Mouse (Mus musculus): ENCODE data around the gene Apeh. TPM values are rescaled to one million over a fixed set of nuclear protein-coding genes. Genes with fewer than 3 reads are reported as not detected.
A peak's percentile ranks its signal among the peaks of the same experiment; 100 is the strongest.

Apeh gene
- total and polyA plus RNA-seq, 2 experiments from 2014 or later, result 32.8 to 43.5 TPM

- Histone ChIP-seq H3K27ac (ENCODE audit: low read depth) (no peak overlapping the region), H3K4me2 (ENCODE audit: low read depth, low read length) (no peak overlapping the region), H3K4me3 (ENCODE audit: low read depth, low read length) (no peak overlapping the region), H3K27me3 (ENCODE audit: control insufficient read depth, insufficient read depth, low read length) (no peaks in the 10 kb centered on the region), H3K4me1 (ENCODE audit: control insufficient read depth, insufficient read depth) (no peaks in the 10 kb centered on the region), H3K36me3 (replicated peaks; ENCODE audit: control insufficient read depth, insufficient read depth, low read length) (no peaks in the 10 kb centered on the region), H3K9me3 (replicated peaks; ENCODE audit: control insufficient read depth, low read length) (no peaks in the 10 kb centered on the region), H3K9ac (replicated peaks; ENCODE audit: low read depth, low read length) (no peak overlapping the region)
- no peak for TF ChIP-seq EP300 (IDR thresholded peaks at IDR 0.05; ENCODE audit: low read depth)
- no peak for TF ChIP-seq CTCF (IDR thresholded peaks at IDR 0.05; ENCODE audit: low read depth)
- ATAC-seq (ENCODE audit: insufficient read depth, low read depth) (no peak), DNase-seq (ENCODE audit: low spot score) (no peak)
- 84% methylated on average over 8 of the region's 8 CpGs for WGBS
These were observed 31.3 kb upstream of the Apeh start for GRCm38 (mm10) chr9:108125731-108126130.

- no peak overlapping the region for H3K4me2 ChIP-seq (ENCODE audit: low read depth, low read length)
- H3K36me3 ChIP-seq (replicated peaks; ENCODE audit: control insufficient read depth, insufficient read depth, low read length), result no peaks in the 10 kb centered on the region
- no peak for ATAC-seq (ENCODE audit: insufficient read depth, low read depth)
- 79% methylated on average over 3 of the region's 4 CpGs for WGBS
- no peak for DNase-seq (ENCODE audit: low spot score)
- TF ChIP-seq EP300 (IDR thresholded peaks at IDR 0.05; ENCODE audit: low read depth) (no peak), CTCF (IDR thresholded peaks at IDR 0.05; ENCODE audit: low read depth) (no peak)
- H3K4me1 ChIP-seq (ENCODE audit: control insufficient read depth, insufficient read depth), result peaks cover 7% of the 10 kb centered on the region
- H3K9ac ChIP-seq (replicated peaks; ENCODE audit: low read depth, low read length), result no peak overlapping the region
- no peaks in the 10 kb centered on the region for H3K27me3 ChIP-seq (ENCODE audit: control insufficient read depth, insufficient read depth, low read length)
- H3K9me3 ChIP-seq (replicated peaks; ENCODE audit: control insufficient read depth, low read length), result no peaks in the 10 kb centered on the region
- H3K27ac ChIP-seq (ENCODE audit: low read depth), result no peak overlapping the region
- no peak overlapping the region for H3K4me3 ChIP-seq (ENCODE audit: low read depth, low read length)
These were observed 29.5 kb upstream of the Apeh start for GRCm38 (mm10) chr9:108123916-108124315.

- H3K4me3 ChIP-seq (ENCODE audit: low read depth, low read length), result no peak overlapping the region
- no peaks in the 10 kb centered on the region for H3K36me3 ChIP-seq (replicated peaks; ENCODE audit: control insufficient read depth, insufficient read depth, low read length)
- H3K9me3 ChIP-seq (replicated peaks; ENCODE audit: control insufficient read depth, low read length), result no peaks in the 10 kb centered on the region
- no peak overlapping the region for H3K27ac ChIP-seq (ENCODE audit: low read depth)
- no peak for DNase-seq (ENCODE audit: low spot score)
- H3K9ac ChIP-seq (replicated peaks; ENCODE audit: low read depth, low read length), result no peak overlapping the region
- no peaks in the 10 kb centered on the region for H3K27me3 ChIP-seq (ENCODE audit: control insufficient read depth, insufficient read depth, low read length)
- WGBS, result 79% methylated on average over 10 of the region's 10 CpGs
- TF ChIP-seq EP300 (IDR thresholded peaks at IDR 0.05; ENCODE audit: low read depth) (no peak), CTCF (IDR thresholded peaks at IDR 0.05; ENCODE audit: low read depth) (no peak)
- peaks cover 7% of the 10 kb centered on the region for H3K4me1 ChIP-seq (ENCODE audit: control insufficient read depth, insufficient read depth)
- H3K4me2 ChIP-seq (ENCODE audit: low read depth, low read length), result no peak overlapping the region
- ATAC-seq (ENCODE audit: insufficient read depth, low read depth), result no peak
These were observed 27.0 kb upstream of the Apeh start for GRCm38 (mm10) chr9:108121170-108121969.

- H3K27ac ChIP-seq (ENCODE audit: low read depth), result no peak overlapping the region
- H3K4me3 ChIP-seq (ENCODE audit: low read depth, low read length), result no peak overlapping the region
- H3K27me3 ChIP-seq (ENCODE audit: control insufficient read depth, insufficient read depth, low read length), result no peaks in the 10 kb centered on the region
- no peak overlapping the region for H3K4me2 ChIP-seq (ENCODE audit: low read depth, low read length)
- DNase-seq (ENCODE audit: low spot score), result no peak
- 87% methylated on average over 8 of the region's 8 CpGs for WGBS
- no peak for ATAC-seq (ENCODE audit: insufficient read depth, low read depth)
- no peaks in the 10 kb centered on the region for H3K36me3 ChIP-seq (replicated peaks; ENCODE audit: control insufficient read depth, insufficient read depth, low read length)
- H3K9me3 ChIP-seq (replicated peaks; ENCODE audit: control insufficient read depth, low read length), result no peaks in the 10 kb centered on the region
- TF ChIP-seq CTCF (IDR thresholded peaks at IDR 0.05; ENCODE audit: low read depth), result no peak
- no peak for TF ChIP-seq EP300 (IDR thresholded peaks at IDR 0.05; ENCODE audit: low read depth)
- peaks cover 7% of the 10 kb centered on the region for H3K4me1 ChIP-seq (ENCODE audit: control insufficient read depth, insufficient read depth)
- H3K9ac ChIP-seq (replicated peaks; ENCODE audit: low read depth, low read length), result no peak overlapping the region
These were observed 26.3 kb upstream of the Apeh start for GRCm38 (mm10) chr9:108120671-108121070.

GRCm38 (mm10) chr9:108119891-108120411 is 25.5 kb upstream of the Apeh start:
- WGBS, result 8% methylated on average over 9 of the region's 11 CpGs

More at GRCm38 (mm10) chr9:108119891-108120411, 25.5 kb upstream of the Apeh start:
- Histone ChIP-seq H3K9ac (replicated peaks; ENCODE audit: low read depth, low read length) (no peak overlapping the region), H3K36me3 (replicated peaks; ENCODE audit: control insufficient read depth, insufficient read depth, low read length) (no peaks in the 10 kb centered on the region), H3K9me3 (replicated peaks; ENCODE audit: control insufficient read depth, low read length) (no peaks in the 10 kb centered on the region), H3K4me3 (ENCODE audit: low read depth, low read length) (no peak overlapping the region), H3K27me3 (ENCODE audit: control insufficient read depth, insufficient read depth, low read length) (peaks cover 5% of the 10 kb centered on the region; the same call in 1 of the 2 replicates), H3K27ac (ENCODE audit: low read depth) (peak overlapping the region; percentile 68), H3K4me1 (ENCODE audit: control insufficient read depth, insufficient read depth) (peaks cover 7% of the 10 kb centered on the region), H3K4me2 (ENCODE audit: low read depth, low read length) (0 out of 2 replicates have a peak overlapping the region, but pooled peaks have one; percentile 10)
- peak; percentile 96 for ATAC-seq (ENCODE audit: insufficient read depth, low read depth)
- TF ChIP-seq CTCF (IDR thresholded peaks at IDR 0.05; ENCODE audit: low read depth), result 0 out of 2 replicates have a peak, but pooled peaks have one; percentile 3
- TF ChIP-seq EP300 (IDR thresholded peaks at IDR 0.05; ENCODE audit: low read depth), result no peak
- peak; percentile 83 for DNase-seq (ENCODE audit: low spot score)

Measured in heart, postnatal 0 days (tissue).